Mouse (Mus musculus) embryonic facial prominence, embryonic 14.5 days (tissue): ENCODE measurements around the gene Cox17. TPM values are rescaled to one million over a fixed set of nuclear protein-coding genes. Genes with fewer than 3 reads are reported as not detected.

Experiments used
- ATAC-seq: fragments of 200-750 bp; cut with Nextera tagmentation; 2 replicates; pipeline ENCODE4 v1.8.0; 2017; ENCODE audit warnings: low read depth, moderate number of reproducible peaks, moderate TSS enrichment
- DNase-seq: peaks from one replicate; pipeline ENCODE4 v3.0.0-alpha.2; 2015; ENCODE audit warnings: low spot score
- H3K27ac ChIP-seq: fragments of 300-500 bp; sonication (generic); replicated peaks from 2 replicates; pipeline ENCODE4 v1.5.1; 2014; ENCODE audit warnings: low read depth, mild to moderate bottlenecking, low read length, moderate library complexity
- H3K27me3 ChIP-seq: fragments of 300-500 bp; sonication (generic); replicated peaks from 2 replicates; pipeline ENCODE4 v1.6.1; 2014; ENCODE audit warnings: low read length; ENCODE audit not compliant: control insufficient read depth, insufficient read depth
- H3K36me3 ChIP-seq: fragments of 300-500 bp; sonication (generic); 2 replicates; pipeline ENCODE4 v1.6.1; 2014; ENCODE audit warnings: low read length, mixed read lengths; ENCODE audit not compliant: control insufficient read depth, insufficient read depth
- H3K4me1 ChIP-seq: fragments of 300-500 bp; sonication (generic); 2 replicates; pipeline ENCODE4 v1.6.1; 2014; ENCODE audit warnings: antibody characterized with exemption, low read length; ENCODE audit not compliant: control insufficient read depth, insufficient read depth
- H3K4me2 ChIP-seq: fragments of 300-500 bp; sonication (generic); 2 replicates; pipeline ENCODE4 v1.6.1; 2014; ENCODE audit warnings: low read depth, mild to moderate bottlenecking, low read length, moderate library complexity, mixed read lengths
- H3K4me3 ChIP-seq: fragments of 300-500 bp; sonication (generic); 2 replicates; pipeline ENCODE4 v1.5.1; 2014; ENCODE audit warnings: low read depth, mild to moderate bottlenecking, low read length
- H3K9ac ChIP-seq: fragments of 300-500 bp; sonication (generic); 2 replicates; pipeline ENCODE4 v1.6.1; 2014; ENCODE audit warnings: low read depth, mild to moderate bottlenecking, low read length, moderate library complexity, mixed read lengths
- H3K9me3 ChIP-seq: fragments of 300-500 bp; sonication (generic); 2 replicates; pipeline ENCODE4 v1.6.1; 2016; ENCODE audit warnings: low read length; ENCODE audit not compliant: control insufficient read depth
- WGBS: fragments of 180-500 bp; shearing (Covaris S2); extraction: QIAGEN DNeasy Blood & Tissue Kit; methylation state at CpG from one replicate; pipeline ENCODE4 v1.1.7; 2014; 5-methylcytosine and 5-hydroxymethylcytosine counted together
- polyA plus RNA-seq: library from polyadenylated mRNA; unstranded; fragments of >200 nt; fragmentation: Nextera tagmentation; extraction: Ambion mirVana; gene quantifications from 2 replicates; pipeline ENCODE4 v1.2.1, GENCODE M21; 2014

The Cox17 gene
- 133 and 168 TPM in 2 replicates for polyA plus RNA-seq

DNA sequence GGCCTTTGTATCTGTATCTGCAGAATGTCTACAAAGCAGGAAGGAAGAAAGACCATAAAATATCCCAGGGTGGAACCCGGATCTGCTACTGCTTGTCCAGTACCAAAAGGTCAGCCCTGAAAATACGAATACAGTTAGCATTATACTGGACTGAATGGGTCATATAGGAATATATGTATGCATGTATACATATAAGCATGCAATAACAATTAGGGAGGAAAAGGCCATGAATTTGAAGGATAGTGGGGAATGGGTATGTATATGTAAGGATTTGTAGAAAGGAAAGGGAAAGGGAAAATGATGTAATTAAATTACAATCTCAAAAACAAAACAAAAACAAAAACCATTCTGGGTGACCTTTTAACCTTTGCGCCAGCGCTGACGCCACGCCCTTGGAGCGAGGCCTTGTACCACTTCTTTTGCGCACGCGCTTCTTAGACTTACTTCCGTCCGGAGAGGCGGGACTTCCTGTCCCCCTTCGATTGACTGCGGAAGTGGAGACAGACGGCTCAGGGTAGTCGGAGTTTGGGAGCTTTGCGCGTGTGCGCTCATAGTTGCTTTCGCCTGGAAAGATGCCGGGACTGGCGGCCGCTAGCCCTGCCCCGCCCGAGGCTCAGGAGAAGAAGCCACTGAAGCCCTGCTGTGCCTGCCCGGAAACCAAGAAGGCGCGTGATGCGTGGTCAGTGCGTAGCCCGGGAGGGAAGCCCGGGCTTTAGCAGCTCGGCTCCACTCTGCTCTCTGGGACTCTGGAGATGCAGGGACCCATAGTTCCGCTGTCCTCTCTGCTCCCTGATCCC lies at the start of gene Cox17, which contains the start of gene Gm21987:
TSS of gene Cox17 (plus strand) at position 463 of the 797 bp plus-strand sequence.
TSS of gene Gm21987 (plus strand) at position 512 of the 797 bp plus-strand sequence.
- peak within 1 kb of the TSS; percentile 71 for H3K4me2 ChIP-seq
- peaks cover 28% of the 10 kb centered on the region for H3K36me3 ChIP-seq
- ATAC-seq (peak; percentile 97), DNase-seq (peak; percentile 98)
- H3K9me3 ChIP-seq: no peaks in the 10 kb centered on the region
- peak within 1 kb of the TSS; percentile 92 for H3K4me3 ChIP-seq
- H3K27me3 ChIP-seq: no peaks in the 10 kb centered on the region
- peak within 1 kb of the TSS; percentile 93 for H3K9ac ChIP-seq
- H3K27ac ChIP-seq: peak within 1 kb of the TSS; percentile 88
- H3K4me1 ChIP-seq: peaks cover 5% of the 10 kb centered on the region
- WGBS: 3% methylated on average over 31 of the region's 35 CpGs

DNA sequence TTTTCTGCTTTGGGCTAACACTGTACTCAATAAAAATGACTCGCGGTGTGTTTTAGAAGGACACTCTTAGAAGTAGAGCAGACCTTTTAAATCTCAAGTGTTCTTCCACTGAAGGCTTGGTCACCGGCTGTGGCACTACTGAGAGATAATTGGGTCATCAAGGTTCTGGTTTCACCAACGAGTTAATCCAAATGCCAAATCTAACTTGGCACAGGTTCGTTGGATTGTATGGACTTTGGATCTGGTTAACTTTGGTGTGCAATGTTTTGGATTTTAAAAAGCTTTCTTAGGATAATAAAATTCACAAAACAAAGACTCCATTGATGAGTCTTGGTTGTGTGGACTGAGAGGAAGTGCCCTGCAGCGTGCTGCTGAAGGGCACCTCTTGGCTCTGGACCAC lies 48.4 kb upstream of the Cox17 start:
- no peak overlapping the region for H3K4me2 ChIP-seq
- peaks cover 4% of the 10 kb centered on the region; the same call in 1 of the 2 replicates for H3K4me1 ChIP-seq
- no peak overlapping the region for H3K9ac ChIP-seq
- no peaks in the 10 kb centered on the region for H3K27me3 ChIP-seq
- H3K36me3 ChIP-seq: no peaks in the 10 kb centered on the region
- H3K27ac ChIP-seq: no peak overlapping the region
- WGBS: 78% methylated on average over 6 of the region's 6 CpGs
- H3K4me3 ChIP-seq: no peak overlapping the region
- ATAC-seq (no peak), DNase-seq (no peak)
- no peaks in the 10 kb centered on the region for H3K9me3 ChIP-seq

DNA sequence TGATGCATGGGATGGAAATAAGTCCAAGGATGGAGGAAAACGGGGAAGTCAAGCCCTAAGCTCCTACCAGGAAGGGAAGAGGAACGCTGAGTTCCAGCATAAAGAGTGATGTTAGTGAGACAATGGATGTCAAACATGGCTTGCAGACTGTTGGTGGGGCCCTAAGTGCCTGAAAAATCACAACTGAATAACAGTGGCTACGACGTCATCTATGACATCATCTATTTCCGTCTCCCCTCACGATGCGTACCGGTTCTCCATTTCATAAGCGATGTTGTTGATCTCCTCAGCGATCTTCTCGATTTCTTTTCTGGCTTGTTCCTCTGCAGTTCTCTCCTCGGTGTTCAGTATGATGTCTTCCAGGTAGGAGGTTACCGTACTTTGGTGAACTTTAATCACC lies 44.4 kb upstream of the Cox17 start:
- ATAC-seq (no peak), DNase-seq (no peak)
- 84% methylated on average over 13 of the region's 13 CpGs for WGBS
- Histone ChIP-seq H3K9ac (no peak overlapping the region), H3K27ac (no peak overlapping the region), H3K4me2 (no peak overlapping the region), H3K4me1 (peaks cover 9% of the 10 kb centered on the region; the same call in 1 of the 2 replicates), H3K9me3 (no peaks in the 10 kb centered on the region), H3K27me3 (no peaks in the 10 kb centered on the region), H3K4me3 (no peak overlapping the region), H3K36me3 (no peaks in the 10 kb centered on the region)

DNA sequence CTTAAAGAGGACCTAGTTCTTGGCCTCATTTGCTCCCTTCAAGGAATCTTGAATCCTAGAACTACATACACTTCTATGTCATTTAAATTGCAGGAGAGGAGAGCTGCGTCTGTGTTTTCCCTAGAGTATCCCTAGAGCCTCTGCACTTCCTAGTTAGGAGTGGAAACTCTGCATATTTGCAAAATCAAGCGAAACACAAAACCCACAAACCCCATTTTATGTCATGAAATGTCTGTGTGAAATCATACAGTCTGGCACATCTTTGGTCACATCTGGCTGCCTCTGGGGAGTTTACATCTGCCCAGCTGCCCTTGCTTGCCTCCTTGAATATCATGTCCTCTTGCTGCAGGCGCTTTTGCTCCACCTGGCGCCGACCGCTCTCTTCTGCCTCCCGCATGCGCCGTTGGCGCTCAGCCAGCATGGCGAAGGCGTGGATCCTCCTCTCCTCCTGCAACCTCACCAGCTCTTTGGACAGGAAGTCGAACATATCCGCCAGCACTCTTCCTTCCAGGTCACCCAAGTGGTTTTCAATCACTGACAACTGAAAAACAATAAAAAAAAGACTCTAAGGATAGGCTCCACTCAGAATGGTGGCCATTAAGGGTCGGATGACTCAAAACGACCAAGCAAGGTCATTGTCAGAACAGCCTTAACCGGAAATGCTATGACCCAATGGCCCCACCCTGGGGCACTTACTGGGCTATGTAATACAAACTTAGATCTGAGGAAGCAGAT lies 42.2 kb upstream of the Cox17 start:
- no peaks in the 10 kb centered on the region for H3K36me3 ChIP-seq
- H3K4me3 ChIP-seq: no peak overlapping the region
- DNase-seq: peak; percentile 20
- peaks cover 12% of the 10 kb centered on the region; the same call in 1 of the 2 replicates for H3K4me1 ChIP-seq
- H3K27ac ChIP-seq: no peak overlapping the region
- WGBS: 65% methylated on average over 17 of the region's 17 CpGs
- no peak overlapping the region for H3K9ac ChIP-seq
- no peaks in the 10 kb centered on the region for H3K27me3 ChIP-seq
- no peaks in the 10 kb centered on the region for H3K9me3 ChIP-seq
- peak overlapping the region; percentile 29; the same call in 1 of the 2 replicates for H3K4me2 ChIP-seq
- ATAC-seq: no peak

DNA sequence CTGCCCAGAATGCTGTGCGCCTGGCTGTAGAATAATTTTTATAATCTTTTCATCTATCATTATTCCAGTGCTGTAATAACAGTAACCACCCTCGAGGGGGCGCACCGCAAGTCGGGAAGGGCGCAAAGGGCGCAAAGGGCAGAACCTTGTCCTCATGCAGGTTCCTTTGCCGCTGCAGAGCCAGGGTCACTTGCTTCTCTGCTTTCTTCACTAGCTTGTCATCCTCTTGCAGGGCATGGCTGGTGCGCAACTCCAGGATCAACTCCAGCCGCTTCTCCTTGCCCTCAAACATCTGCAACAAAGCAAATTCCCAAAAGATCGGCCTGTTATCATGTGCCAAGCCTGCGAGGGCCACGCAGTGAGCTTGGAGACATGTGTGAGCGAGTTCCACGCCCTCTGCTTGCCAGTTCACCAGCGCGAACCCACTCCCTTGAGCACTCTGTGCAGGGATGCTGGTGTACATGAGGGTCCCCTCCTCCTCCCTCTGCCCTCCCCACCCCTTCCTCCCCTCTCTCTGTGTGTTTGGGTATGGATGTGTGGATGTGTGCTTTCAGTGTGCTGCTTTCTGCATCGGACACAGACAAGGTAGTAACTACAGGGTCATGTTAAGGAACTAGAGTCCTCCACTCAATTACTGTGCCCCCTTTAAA lies 40.1 kb upstream of the Cox17 start:
- Histone ChIP-seq H3K4me3 (no peak overlapping the region), H3K4me2 (no peak overlapping the region), H3K9ac (no peak overlapping the region), H3K36me3 (no peaks in the 10 kb centered on the region), H3K9me3 (no peaks in the 10 kb centered on the region), H3K4me1 (peaks cover 12% of the 10 kb centered on the region; the same call in 1 of the 2 replicates), H3K27me3 (no peaks in the 10 kb centered on the region), H3K27ac (no peak overlapping the region)
- no peak for ATAC-seq
- WGBS: 36% methylated on average over 18 of the region's 18 CpGs
- no peak for DNase-seq

DNA sequence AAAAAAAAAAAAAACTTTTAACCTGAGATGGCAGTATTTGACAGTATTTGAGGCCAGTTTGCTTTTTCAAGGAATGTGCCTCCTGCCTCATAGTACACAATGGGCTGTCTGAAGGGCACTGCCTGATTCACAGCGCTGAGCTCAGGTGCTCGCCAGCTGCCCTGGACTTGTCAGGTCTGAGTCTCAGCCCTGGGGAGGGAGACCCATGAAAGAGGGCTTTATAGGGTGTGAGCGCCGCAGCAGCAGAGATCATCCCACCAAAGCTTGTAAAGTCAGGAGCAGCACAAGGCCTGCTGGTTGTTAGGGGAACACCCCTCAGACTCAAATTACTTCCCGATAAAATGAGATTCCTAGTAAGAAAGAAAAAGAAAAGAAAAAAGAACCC lies 39.6 kb upstream of the Cox17 start:
- Histone ChIP-seq H3K4me2 (no peak overlapping the region), H3K9ac (no peak overlapping the region), H3K27me3 (no peaks in the 10 kb centered on the region), H3K27ac (no peak overlapping the region), H3K36me3 (no peaks in the 10 kb centered on the region), H3K4me3 (no peak overlapping the region), H3K9me3 (no peaks in the 10 kb centered on the region), H3K4me1 (peaks cover 8% of the 10 kb centered on the region; the same call in 1 of the 2 replicates)
- ATAC-seq (peak; percentile 18; the same call in 1 of the 2 replicates), DNase-seq (no peak)
- 22% methylated on average over 5 of the region's 5 CpGs for WGBS

DNA sequence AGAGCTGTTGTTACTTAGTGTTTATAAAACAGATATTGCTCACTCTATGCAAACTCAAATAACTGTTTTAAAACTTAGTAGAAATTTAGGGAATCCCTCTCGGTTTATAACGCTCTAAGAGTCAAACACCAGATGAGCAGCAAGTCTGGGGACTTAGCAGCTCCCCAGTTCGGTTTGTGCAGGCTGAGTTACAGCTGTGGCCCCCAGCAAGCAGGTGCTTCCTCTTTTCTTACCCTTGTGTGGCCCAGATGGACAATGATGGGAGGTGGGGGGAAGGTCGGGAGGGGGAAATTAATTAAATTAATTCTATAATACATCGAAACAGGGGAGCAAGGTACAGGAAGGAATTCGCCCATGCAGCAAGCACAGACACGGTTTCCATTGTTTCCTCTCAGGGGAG lies 39.1 kb upstream of the Cox17 start:
- Histone ChIP-seq H3K27me3 (no peaks in the 10 kb centered on the region), H3K9ac (no peak overlapping the region), H3K4me2 (no peak overlapping the region), H3K4me3 (no peak overlapping the region), H3K9me3 (no peaks in the 10 kb centered on the region), H3K4me1 (peaks cover 7% of the 10 kb centered on the region; the same call in 1 of the 2 replicates), H3K27ac (no peak overlapping the region), H3K36me3 (no peaks in the 10 kb centered on the region)
- WGBS: 44% methylated on average over 7 of the region's 7 CpGs
- ATAC-seq: peak; percentile 22; the same call in 1 of the 2 replicates
- DNase-seq: no peak

DNA sequence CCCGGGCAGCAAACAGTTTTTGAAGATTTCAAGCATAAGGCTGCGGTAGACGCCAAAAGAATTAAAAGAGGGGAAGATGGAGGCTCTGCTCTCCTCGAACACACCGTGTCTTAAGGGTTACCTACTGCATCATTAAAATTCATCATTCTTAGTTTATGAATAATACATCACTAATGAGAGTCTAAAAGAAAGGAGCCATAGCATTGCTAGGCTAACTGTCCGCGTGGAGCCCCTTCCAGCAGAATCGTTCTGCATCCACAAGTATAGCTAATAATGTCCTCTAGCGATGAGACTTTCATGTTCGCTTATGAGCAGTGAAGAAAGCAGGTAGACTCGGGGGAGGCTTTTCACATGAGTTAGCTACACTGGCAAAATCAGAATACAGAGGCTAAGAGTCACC lies 38.6 kb upstream of the Cox17 start:
- no peak for DNase-seq
- 79% methylated on average over 11 of the region's 11 CpGs for WGBS
- H3K27ac ChIP-seq: no peak overlapping the region

More for the DNA sequence above, 38.6 kb upstream of the Cox17 start:
- H3K4me1 ChIP-seq: peaks cover 7% of the 10 kb centered on the region; the same call in 1 of the 2 replicates
- H3K4me3 ChIP-seq: no peak overlapping the region
- H3K9ac ChIP-seq: no peak overlapping the region
- no peaks in the 10 kb centered on the region for H3K36me3 ChIP-seq
- H3K27me3 ChIP-seq: no peaks in the 10 kb centered on the region
- H3K9me3 ChIP-seq: no peaks in the 10 kb centered on the region
- no peak overlapping the region for H3K4me2 ChIP-seq
- ATAC-seq: no peak
